Mouse (Mus musculus) left cerebral cortex, adult 2 months (tissue): ENCODE results near the gene Olfr101. TPM values are rescaled to one million over a fixed set of nuclear protein-coding genes. Genes with fewer than 3 reads are reported as not detected.
A peak's percentile ranks its signal among the peaks of the same experiment; 100 is the strongest.

Experiments used
- DNase-seq, 2 experiments: peaks; one replicate each; pipeline ENCODE4 v3.0.0; 2021 to 2022; ENCODE audit warnings: low spot score in 2 of 2, mixed read lengths in 1 of 2; ENCODE audit errors: extremely low spot score in 1 of 2
- H3K27ac ChIP-seq: fragments of 200-600 bp; 2 replicates; pipeline ENCODE4 v1.8.1; 2022
- H3K4me3 ChIP-seq: fragments of 200-600 bp; 2 replicates; pipeline ENCODE4 v1.8.1; 2022
- CTCF ChIP-seq: fragments of 200-600 bp; IDR thresholded peaks from 2 replicates; pipeline ENCODE4 v1.8.1; 2022; ENCODE audit warnings: antibody characterized with exemption, mild to moderate bottlenecking, moderate library complexity
- intact Hi-C: fragments of 180-260 bp; cut with DNase I; formaldehyde crosslinking; loops from one replicate; pipeline ENCODE4 v1.15.1; 2025
- long read RNA-seq, 2 experiments: library from polyadenylated mRNA; stranded (forward); transcript quantifications; one replicate each; pipeline ENCODE4 v2.0.0; 2021; ENCODE audit warnings: borderline mapping rate in 2 of 2
- total RNA-seq, 2 experiments: library from RNA; stranded (reverse); gene quantifications; 2 replicates each; pipeline ENCODE4 v1.2.3; 2021

Olfr101 gene
- not detected for total RNA-seq
- long read RNA-seq, experiment 1, result 0 reads
- long read RNA-seq, experiment 2, result 0 reads

- TF ChIP-seq CTCF, result no peak
- intact Hi-C loops, result no loop called here
- no peak within 1 kb of the TSS for H3K27ac ChIP-seq
- no peak for DNase-seq
- H3K4me3 ChIP-seq, result no peak within 1 kb of the TSS
Measured at GRCm38 (mm10) chr17:37304213-37304612, at the start of gene Olfr101. Olfr101 (minus strand) TSS chr17:37304313.

GRCm38 (mm10) chr17:37339598-37339997, 35.5 kb upstream of the Olfr101 start, which contains the start of gene Olfr103:
Olfr103 (minus strand) TSS chr17:37339698.
- DNase-seq, result no peak
- no peak within 1 kb of the TSS for H3K27ac ChIP-seq
- H3K4me3 ChIP-seq, result no peak within 1 kb of the TSS
- intact Hi-C loops, result no loop called here
- TF ChIP-seq CTCF, result no peak

GRCm38 (mm10) chr17:37316954-37317353, 12.8 kb upstream of the Olfr101 start, which contains the start of gene Olfr102:
Olfr102 (minus strand) TSS chr17:37317054.
- Histone ChIP-seq H3K27ac (no peak within 1 kb of the TSS), H3K4me3 (no peak within 1 kb of the TSS)
- no peak for TF ChIP-seq CTCF
- intact Hi-C loops, result no loop called here
- DNase-seq, result no peak

- no peak overlapping the region for H3K4me3 ChIP-seq
- TF ChIP-seq CTCF, result no peak
- intact Hi-C loops, result no loop called here
- no peak for DNase-seq
- H3K27ac ChIP-seq, result no peak overlapping the region
Measured at GRCm38 (mm10) chr17:37310146-37310699, 6.1 kb upstream of the Olfr101 start.

- Histone ChIP-seq H3K4me3 (no peak overlapping the region), H3K27ac (no peak overlapping the region)
- TF ChIP-seq CTCF, result peak; percentile 39
- intact Hi-C loops, result no loop called here
- DNase-seq, result no peak
Measured at GRCm38 (mm10) chr17:37308483-37308882, 4.4 kb upstream of the Olfr101 start.

- no peak for DNase-seq
- no peak for TF ChIP-seq CTCF
- intact Hi-C loops, result no loop called here
- H3K4me3 ChIP-seq, result no peak within 1 kb of the TSS
- no peak within 1 kb of the TSS for H3K27ac ChIP-seq
Measured at GRCm38 (mm10) chr17:37283360-37283759, 20.8 kb downstream of the Olfr101 start, which contains the start of gene Olfr99. Olfr99 (minus strand) TSS chr17:37283460.

- H3K27ac ChIP-seq, result no peak overlapping the region
- intact Hi-C loops, result no loop called here
- DNase-seq, result no peak
- H3K4me3 ChIP-seq, result no peak overlapping the region
- TF ChIP-seq CTCF, result no peak
Measured at GRCm38 (mm10) chr17:37280331-37280730, 23.8 kb downstream of the Olfr101 start.

- Histone ChIP-seq H3K27ac (no peak overlapping the region), H3K4me3 (no peak overlapping the region)
- intact Hi-C loops, result no loop called here
- no peak for DNase-seq
- TF ChIP-seq CTCF, result no peak
Measured at GRCm38 (mm10) chr17:37276573-37276972, 27.5 kb downstream of the Olfr101 start.

- TF ChIP-seq CTCF, result no peak
- Histone ChIP-seq H3K4me3 (no peak overlapping the region), H3K27ac (no peak overlapping the region)
- no peak for DNase-seq
- intact Hi-C loops, result no loop called here
Measured at GRCm38 (mm10) chr17:37275626-37276248, 28.4 kb downstream of the Olfr101 start.

GRCm38 (mm10) chr17:37270702-37271092, 33.4 kb downstream of the Olfr101 start:
- DNase-seq, result peak in 1 of 2 experiments; percentile 12
- Histone ChIP-seq H3K4me3 (peak overlapping the region; percentile 73), H3K27ac (peak overlapping the region; percentile 10; the same call in 1 of the 2 replicates)
- TF ChIP-seq CTCF, result no peak
- intact Hi-C loops, result no loop called here

GRCm38 (mm10) chr17:37270058-37270701, 33.9 kb downstream of the Olfr101 start, which contains the start of gene H2-M3:
H2-M3 (plus strand) TSS chr17:37270220.
- no peak for TF ChIP-seq CTCF
- intact Hi-C loops, result no loop called here
- peak; percentile 88 to 91 for DNase-seq
- peak within 1 kb of the TSS; percentile 10; the same call in 1 of the 2 replicates for H3K27ac ChIP-seq
- H3K4me3 ChIP-seq, result peak within 1 kb of the TSS; percentile 73

GRCm38 (mm10) chr17:37263626-37264025, 40.5 kb downstream of the Olfr101 start, which contains the start of gene Olfr98:
Olfr98 (minus strand) TSS chr17:37263749.
- Histone ChIP-seq H3K4me3 (no peak within 1 kb of the TSS), H3K27ac (no peak within 1 kb of the TSS)
- intact Hi-C loops, result no loop called here
- no peak for DNase-seq
- TF ChIP-seq CTCF, result no peak
